Mouse (Mus musculus) urinary bladder, postnatal 36 days (tissue): Measurements from ENCODE around the gene Sar1a.

Source experiments
- DNase-seq, 2 experiments: peaks; one replicate each; pipeline ENCODE4 v3.0.0; 2022; ENCODE audit warnings: low spot score in 2 of 2, mixed read lengths in 1 of 2

Gene Sar1a

GRCm38 (mm10) chr10:61680015-61680913, at the start of gene Sar1a:
Sar1a (plus strand) TSS chr10:61680299.
- peak; percentile 97 to 98 for DNase-seq

GRCm38 (mm10) chr10:61632445-61632844, 47.7 kb upstream of the Sar1a start:
- no peak for DNase-seq

GRCm38 (mm10) chr10:61637055-61637454, 43.0 kb upstream of the Sar1a start:
- DNase-seq: no peak

GRCm38 (mm10) chr10:61640363-61640762, 39.7 kb upstream of the Sar1a start:
- no peak for DNase-seq

GRCm38 (mm10) chr10:61646557-61646956, 33.5 kb upstream of the Sar1a start:
- no peak for DNase-seq

GRCm38 (mm10) chr10:61647790-61648736, 32.0 kb upstream of the Sar1a start, which contains the start of gene Ppa1:
Ppa1 (plus strand) TSS chr10:61648552.
- DNase-seq: peak; percentile 67 to 85

- DNase-seq: no peak
Observed at GRCm38 (mm10) chr10:61648737-61649645, 31.1 kb upstream of the Sar1a start.

GRCm38 (mm10) chr10:61654105-61654504, 26.0 kb upstream of the Sar1a start:
- DNase-seq: no peak

- no peak for DNase-seq
Observed at GRCm38 (mm10) chr10:61654691-61655090, 25.4 kb upstream of the Sar1a start.

GRCm38 (mm10) chr10:61655188-61655587, 24.9 kb upstream of the Sar1a start:
- DNase-seq: no peak

- no peak for DNase-seq
Observed at GRCm38 (mm10) chr10:61656928-61657882, 22.9 kb upstream of the Sar1a start.

GRCm38 (mm10) chr10:61657985-61658384, 22.1 kb upstream of the Sar1a start:
- DNase-seq: no peak

GRCm38 (mm10) chr10:61661887-61662286, 18.2 kb upstream of the Sar1a start:
- peak in 1 of 2 experiments; percentile 41 for DNase-seq

GRCm38 (mm10) chr10:61662391-61662988, 17.6 kb upstream of the Sar1a start:
- DNase-seq: no peak

GRCm38 (mm10) chr10:61665111-61665510, 15.0 kb upstream of the Sar1a start:
- no peak for DNase-seq

- DNase-seq: no peak
Observed at GRCm38 (mm10) chr10:61665651-61666050, 14.4 kb upstream of the Sar1a start.

- no peak for DNase-seq
Observed at GRCm38 (mm10) chr10:61669289-61669688, 10.8 kb upstream of the Sar1a start.

GRCm38 (mm10) chr10:61669896-61670295, 10.2 kb upstream of the Sar1a start:
- no peak for DNase-seq

- DNase-seq: no peak
Observed at GRCm38 (mm10) chr10:61670758-61671157, 9.3 kb upstream of the Sar1a start.

- no peak for DNase-seq
Observed at GRCm38 (mm10) chr10:61675935-61676334, 4.2 kb upstream of the Sar1a start.
